Mouse (Mus musculus): ENCODE results near the gene Gm13212. TPM values are rescaled to one million over a fixed set of nuclear protein-coding genes. Genes with fewer than 3 reads are reported as not detected.
"Not testable (repeated sequence)": the region's sequence is repeated elsewhere in the genome, so short reads cannot be mapped to it uniquely, and the experiment has no call there.

The Gm13212 gene
- total and polyA plus RNA-seq, 2 experiments from 2014 or later = 0.11 TPM; not detected in 1

- H3K4me1 ChIP-seq (ENCODE audit: insufficient read depth, low read length); H3K27ac ChIP-seq; H3K9ac ChIP-seq (replicated peaks; ENCODE audit: low read length); ATAC-seq; H3K27me3 ChIP-seq (ENCODE audit: insufficient read depth, low read length); H3K4me3 ChIP-seq (ENCODE audit: low read length); DNase-seq (ENCODE audit: low spot score); H3K9me3 ChIP-seq (ENCODE audit: low read length); H3K4me2 ChIP-seq (ENCODE audit: low read depth, low read length); H3K36me3 ChIP-seq (ENCODE audit: insufficient read depth, low read length): not testable (repeated sequence)
- WGBS = 64% methylated on average over 2 of the region's 2 CpGs
Observed at GRCm38 (mm10) chr4:145674286-145674780, 89.4 kb downstream of the Gm13212 start.

Other genes starting within 250 kb of the Gm13212 start
- gene Zfp990, start 74.4 kb upstream of the Gm13212 start, total RNA-seq (2014; rRNA removed) = not detected in 2 replicates
- 0.08 and 0.11 TPM in 2 replicates for gene Zfp990, start 74.4 kb upstream of the Gm13212 start, polyA plus RNA-seq (2015; fragmentation: Nextera tagmentation; extraction: Ambion mirVana)
- not detected in 2 replicates for gene Zfp980, start 85.5 kb downstream of the Gm13212 start, total RNA-seq (2014; rRNA removed)
- 0.04 TPM in 1 of 2 replicates, not detected in the other for gene Zfp980, start 85.5 kb downstream of the Gm13212 start, polyA plus RNA-seq (2015; fragmentation: Nextera tagmentation; extraction: Ambion mirVana)